Mouse (Mus musculus): Measurements from ENCODE around the gene Patl2.
"Not testable (repeated sequence)": the region's sequence is repeated elsewhere in the genome, so short reads cannot be mapped to it uniquely, and the experiment has no call there.

Gene Patl2

GRCm38 (mm10) chr2:122186106-122186505 is at the start of gene Patl2, which contains the start of gene Terb2:
Gene Patl2, minus strand, starts transcription at chr2:122186189.
Gene Terb2, plus strand, starts transcription at chr2:122186272.
- DNase-seq (ENCODE audit: low spot score in 2 of 2): no peak

- no peak for DNase-seq (ENCODE audit: low spot score in 2 of 2)
These were observed 49.4 kb upstream of the Patl2 start for GRCm38 (mm10) chr2:122235425-122235824.

GRCm38 (mm10) chr2:122234611-122235288 is 48.8 kb upstream of the Patl2 start, which contains the start of gene Sord:
Gene Sord, plus strand, starts transcription at chr2:122234749.
- peak; percentile 54 to 79 for DNase-seq (ENCODE audit: low spot score in 2 of 2)

GRCm38 (mm10) chr2:122233759-122234557 is 48.0 kb upstream of the Patl2 start:
- DNase-seq (ENCODE audit: low spot score in 2 of 2): peak; percentile 29 to 35

GRCm38 (mm10) chr2:122233341-122233740 is 47.4 kb upstream of the Patl2 start:
- DNase-seq (ENCODE audit: low spot score in 2 of 2): no peak

GRCm38 (mm10) chr2:122231616-122232015 is 45.6 kb upstream of the Patl2 start:
- no peak for DNase-seq (ENCODE audit: low spot score in 2 of 2)

- DNase-seq (ENCODE audit: low spot score in 2 of 2): peak in 1 of 2 experiments; percentile 29
These were observed 44.4 kb upstream of the Patl2 start for GRCm38 (mm10) chr2:122230395-122230794.

GRCm38 (mm10) chr2:122223654-122224053 is 37.7 kb upstream of the Patl2 start:
- DNase-seq (ENCODE audit: low spot score in 2 of 2): no peak

- no peak for DNase-seq (ENCODE audit: low spot score in 2 of 2)
These were observed 36.3 kb upstream of the Patl2 start for GRCm38 (mm10) chr2:122222272-122222671.

GRCm38 (mm10) chr2:122221798-122222197 is 35.8 kb upstream of the Patl2 start:
- DNase-seq (ENCODE audit: low spot score in 2 of 2): no peak

- no peak for DNase-seq (ENCODE audit: low spot score in 2 of 2)
These were observed 35.4 kb upstream of the Patl2 start for GRCm38 (mm10) chr2:122221378-122221777.

GRCm38 (mm10) chr2:122218234-122218633 is 32.2 kb upstream of the Patl2 start:
- no peak for DNase-seq (ENCODE audit: low spot score in 2 of 2)

- not testable (repeated sequence) for DNase-seq (ENCODE audit: low spot score in 2 of 2)
These were observed 31.1 kb upstream of the Patl2 start for GRCm38 (mm10) chr2:122217075-122217474.

- DNase-seq (ENCODE audit: low spot score in 2 of 2): no peak
These were observed 24.7 kb upstream of the Patl2 start for GRCm38 (mm10) chr2:122210534-122211228.

GRCm38 (mm10) chr2:122206440-122207107 is 20.6 kb upstream of the Patl2 start:
- no peak for DNase-seq (ENCODE audit: low spot score in 2 of 2)

GRCm38 (mm10) chr2:122201501-122201900 is 15.5 kb upstream of the Patl2 start:
- no peak for DNase-seq (ENCODE audit: low spot score in 2 of 2)

- no peak for DNase-seq (ENCODE audit: low spot score in 2 of 2)
These were observed 8.5 kb upstream of the Patl2 start for GRCm38 (mm10) chr2:122194509-122194929.

GRCm38 (mm10) chr2:122191849-122192248 is 5.9 kb upstream of the Patl2 start:
- DNase-seq (ENCODE audit: low spot score in 2 of 2): no peak

GRCm38 (mm10) chr2:122186751-122187150 is 762 bp upstream of the Patl2 start:
- DNase-seq (ENCODE audit: low spot score in 2 of 2): no peak

- DNase-seq (ENCODE audit: low spot score in 2 of 2): no peak
These were observed 903 bp downstream of the Patl2 start for GRCm38 (mm10) chr2:122185086-122185485.

GRCm38 (mm10) chr2:122180051-122180822 is 5.8 kb downstream of the Patl2 start:
- no peak for DNase-seq (ENCODE audit: low spot score in 2 of 2)

Data from urinary bladder, adult 18-20 months (tissue).